Mouse (Mus musculus) liver, adult 2 months (tissue): ENCODE results near the gene Tmc4. TPM values are rescaled to one million over a fixed set of nuclear protein-coding genes. Genes with fewer than 3 reads are reported as not detected.

Experiments
- DNase-seq: peaks from one replicate; pipeline ENCODE4 v3.0.0-alpha.2; 2011; ENCODE audit warnings: low read depth, low spot score; ENCODE audit errors: extremely low read depth
- H3K27ac ChIP-seq: fragments of 200-500 bp; replicated peaks from 2 replicates; pipeline ENCODE4 v1.5.1; 2012; ENCODE audit warnings: low read depth, mild to moderate bottlenecking, control low read depth, inconsistent platforms, low read length; ENCODE audit not compliant: insufficient read depth
- H3K27me3 ChIP-seq: fragments of 200-500 bp; 2 replicates; pipeline ENCODE4 v1.6.1; 2012; ENCODE audit warnings: mild to moderate bottlenecking, moderate library complexity, low read length, inconsistent platforms; ENCODE audit not compliant: control insufficient read depth, insufficient read depth
- H3K36me3 ChIP-seq: fragments of 200-500 bp; 2 replicates; pipeline ENCODE4 v1.6.1; 2012; ENCODE audit warnings: low read length, inconsistent platforms; ENCODE audit not compliant: control insufficient read depth, insufficient read depth
- H3K4me1 ChIP-seq: fragments of 200-500 bp; 2 replicates; pipeline ENCODE4 v1.6.1; 2011; ENCODE audit warnings: low read length; ENCODE audit not compliant: control insufficient read depth, insufficient read depth
- H3K4me3 ChIP-seq: fragments of 200-500 bp; 2 replicates; pipeline ENCODE4 v1.5.1; 2011; ENCODE audit warnings: low read depth, mild to moderate bottlenecking, control low read depth, low read length, moderate library complexity; ENCODE audit not compliant: insufficient read depth
- H3K79me2 ChIP-seq: fragments of 200-500 bp; 2 replicates; pipeline ENCODE4 v1.6.1; 2012; ENCODE audit warnings: inconsistent platforms, mild to moderate bottlenecking, low read length, moderate library complexity; ENCODE audit not compliant: control insufficient read depth, insufficient read depth
- H3K9ac ChIP-seq: fragments of 200-500 bp; 2 replicates; pipeline ENCODE4 v1.6.1; 2012; ENCODE audit warnings: low read depth, mild to moderate bottlenecking, control low read depth, inconsistent platforms, low read length
- CTCF ChIP-seq: fragments of 200-500 bp; IDR thresholded peaks from 2 replicates; pipeline ENCODE4 v1.5.1; 2011; ENCODE audit warnings: low read depth, low read length, control low read depth
- POLR2A ChIP-seq: fragments of 200-500 bp; IDR thresholded peaks from 2 replicates; pipeline ENCODE4 v1.6.1; 2011; ENCODE audit warnings: low read length, control low read depth; ENCODE audit not compliant: insufficient read depth; ENCODE audit errors: extremely low read depth
- WGBS: fragments of 180-500 bp; shearing (Covaris S2); methylation state at CpG from one replicate; pipeline ENCODE4 v1.1.7; 2018; 5-methylcytosine and 5-hydroxymethylcytosine counted together
- polyA plus RNA-seq: library from polyadenylated mRNA; depleted of rRNA; stranded (reverse); fragments of >200 nt; gene quantifications from 2 replicates; pipeline ENCODE4 v1.2.3, GENCODE M21; 2012; rRNA removed
- total RNA-seq: library from RNA; depleted of rRNA; stranded (reverse); fragments of >200 nt; gene quantifications from 2 replicates; pipeline ENCODE4 v1.2.3, GENCODE M21; 2014; rRNA removed

Tmc4 gene
- total and polyA plus RNA-seq, 2 experiments: 1.8 to 8.2 TPM

- TF ChIP-seq CTCF (peak; percentile 48), POLR2A (no peak)
- no peak for DNase-seq
- no peak overlapping the region for H3K9ac ChIP-seq
- H3K27me3 ChIP-seq: no peaks in the 10 kb centered on the region
- peaks cover 3% of the 10 kb centered on the region; the same call in 1 of the 2 replicates for H3K4me1 ChIP-seq
- WGBS: 38% methylated on average over 6 of the region's 6 CpGs
- peaks cover 3% of the 10 kb centered on the region; the same call in 1 of the 2 replicates for H3K79me2 ChIP-seq
- H3K4me3 ChIP-seq: no peak overlapping the region; the same call in 1 of the 2 replicates
- H3K27ac ChIP-seq: no peak overlapping the region; the same call in 1 of the 2 replicates
- H3K36me3 ChIP-seq: peaks cover 2% of the 10 kb centered on the region; the same call in 1 of the 2 replicates
These were observed 60.7 kb downstream of the Tmc4 start for GRCm38 (mm10) chr7:3616389-3617241.

- Histone ChIP-seq H3K79me2 (peaks cover 3% of the 10 kb centered on the region; the same call in 1 of the 2 replicates), H3K4me3 (no peak within 1 kb of the TSS; the same call in 1 of the 2 replicates), H3K27me3 (no peaks in the 10 kb centered on the region), H3K27ac (no peak within 1 kb of the TSS; the same call in 1 of the 2 replicates), H3K9ac (no peak within 1 kb of the TSS), H3K4me1 (peaks cover 3% of the 10 kb centered on the region; the same call in 1 of the 2 replicates), H3K36me3 (peaks cover 2% of the 10 kb centered on the region; the same call in 1 of the 2 replicates)
- 85% methylated on average over 4 of the region's 4 CpGs for WGBS
- no peak for DNase-seq
- TF ChIP-seq CTCF (no peak), POLR2A (no peak)
These were observed 61.3 kb downstream of the Tmc4 start, which contains the start of gene Oscar for GRCm38 (mm10) chr7:3616057-3616388. TSS of gene Oscar (minus strand) at chr7:3616157.

Other genes with a start within 250 kb of the Tmc4 start
- gene Tarm1, start 174.9 kb downstream of the Tmc4 start, total RNA-seq: not detected in 2 replicates
- gene Tarm1, start 174.9 kb downstream of the Tmc4 start, polyA plus RNA-seq: not detected in 2 replicates
- gene Oscar, start 61.4 kb downstream of the Tmc4 start, total RNA-seq: not detected in 2 replicates
- gene Oscar, start 61.4 kb downstream of the Tmc4 start, polyA plus RNA-seq: 0.05 TPM in 1 of 2 replicates, not detected in the other
- 81.8 and 106 TPM in 2 replicates for gene Ndufa3, start 60.2 kb downstream of the Tmc4 start, total RNA-seq
- 380 and 395 TPM in 2 replicates for gene Ndufa3, start 60.2 kb downstream of the Tmc4 start, polyA plus RNA-seq
- 4.3 and 4.8 TPM in 2 replicates for gene Tfpt, start 47.6 kb downstream of the Tmc4 start, total RNA-seq
- 5.2 and 5.7 TPM in 2 replicates for gene Tfpt, start 47.6 kb downstream of the Tmc4 start, polyA plus RNA-seq
- 7.9 and 9.3 TPM in 2 replicates for gene Prpf31, start 47.6 kb downstream of the Tmc4 start, total RNA-seq
- 9.5 and 13.0 TPM in 2 replicates for gene Prpf31, start 47.6 kb downstream of the Tmc4 start, polyA plus RNA-seq
- 4.2 and 6.4 TPM in 2 replicates for gene Cnot3, start 32.3 kb downstream of the Tmc4 start, total RNA-seq
- 22.3 and 29.3 TPM in 2 replicates for gene Cnot3, start 32.3 kb downstream of the Tmc4 start, polyA plus RNA-seq
- 4.0 and 5.3 TPM in 2 replicates for gene Leng1, start 11.7 kb downstream of the Tmc4 start, total RNA-seq
- gene Leng1, start 11.7 kb downstream of the Tmc4 start, polyA plus RNA-seq: 3.1 and 3.6 TPM in 2 replicates
- gene Tsen34, start 15.3 kb upstream of the Tmc4 start, total RNA-seq: 33.7 and 37.3 TPM in 2 replicates
- 52.7 and 53.6 TPM in 2 replicates for gene Tsen34, start 15.3 kb upstream of the Tmc4 start, polyA plus RNA-seq
- gene Mboat7, start 16.0 kb upstream of the Tmc4 start, total RNA-seq: 15.9 and 21.5 TPM in 2 replicates
- gene Mboat7, start 16.0 kb upstream of the Tmc4 start, polyA plus RNA-seq: 49.3 and 58.3 TPM in 2 replicates
- 1,244 TPM in 2 replicates for gene Rps9, start 26.4 kb upstream of the Tmc4 start, total RNA-seq
- gene Rps9, start 26.4 kb upstream of the Tmc4 start, polyA plus RNA-seq: 433 and 505 TPM in 2 replicates
- gene Pirb, start 42.8 kb upstream of the Tmc4 start, total RNA-seq: 2.4 and 4.1 TPM in 2 replicates
- 1.6 and 5.1 TPM in 2 replicates for gene Pirb, start 42.8 kb upstream of the Tmc4 start, polyA plus RNA-seq
- gene Gm15448, start 148.1 kb upstream of the Tmc4 start, total RNA-seq: 0.18 and 0.27 TPM in 2 replicates
- gene Gm15448, start 148.1 kb upstream of the Tmc4 start, polyA plus RNA-seq: 0.04 and 0.16 TPM in 2 replicates
- gene Pira2, start 167.5 kb upstream of the Tmc4 start, total RNA-seq: 2.7 and 4.0 TPM in 2 replicates
- gene Pira2, start 167.5 kb upstream of the Tmc4 start, polyA plus RNA-seq: 0.50 and 1.3 TPM in 2 replicates
- gene Gm14548, start 220.6 kb upstream of the Tmc4 start, total RNA-seq: 0.09 and 0.13 TPM in 2 replicates
- gene Gm14548, start 220.6 kb upstream of the Tmc4 start, polyA plus RNA-seq: 0.07 TPM in 1 of 2 replicates, not detected in the other
- 0.09 TPM in 1 of 2 replicates, not detected in the other for gene Lilra6, start 237.9 kb upstream of the Tmc4 start, total RNA-seq
- gene Lilra6, start 237.9 kb upstream of the Tmc4 start, polyA plus RNA-seq: 0.20 TPM in 1 of 2 replicates, not detected in the other